Mouse (Mus musculus): ENCODE results near the gene Ift52.

GRCm38 (mm10) chr2:163071590-163071989, 54.4 kb downstream of the Ift52 start:
- no peak for TF ChIP-seq CTCF (IDR thresholded peaks at IDR 0.05; ENCODE audit: extremely low read depth, insufficient read length, insufficient replicate concordance, low read depth, low read length)
- no peak for TF ChIP-seq POLR2A (IDR thresholded peaks at IDR 0.05; ENCODE audit: low read depth, low read length)
